Mouse (Mus musculus): Measurements from ENCODE around the gene Rptor.

DNA sequence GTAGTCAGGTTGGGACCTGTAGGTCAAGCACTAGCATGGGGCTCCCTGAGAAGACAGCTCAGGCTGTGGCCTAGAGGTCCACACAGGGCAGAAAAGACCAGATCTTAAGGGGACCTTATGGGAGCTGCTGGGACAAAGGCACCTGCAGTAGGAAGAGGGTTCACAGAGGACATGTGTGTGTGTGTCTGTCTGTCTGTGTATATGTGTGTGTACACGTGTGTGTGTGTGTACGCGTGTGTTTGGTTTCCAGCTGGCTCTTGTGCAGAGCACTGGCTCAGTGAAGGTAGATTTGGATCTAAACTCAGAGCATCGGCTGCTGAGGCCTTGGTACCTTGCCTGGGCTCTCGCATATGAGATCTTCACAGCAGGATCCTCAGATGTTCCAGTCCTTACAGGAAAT, 318.0 kb downstream of the Rptor start:
- TF ChIP-seq CTCF (IDR thresholded peaks at IDR 0.05; ENCODE audit: low read depth) (no peak), EP300 (IDR thresholded peaks at IDR 0.05; ENCODE audit: low read depth) (no peak)
